Mouse (Mus musculus): ENCODE measurements at regions not wholly inside any gene's neighbourhood (a gene's known extent, or its start where the extent isn't known, plus 50 kb on each side); places are given as distances from the start of the nearest gene placed in this dataset.
A peak's percentile ranks its signal among the peaks of the same experiment; 100 is the strongest.
"Not testable (repeated sequence)": the region's sequence is repeated elsewhere in the genome, so short reads cannot be mapped to it uniquely, and the experiment has no call there.

- Histone ChIP-seq H3K4me2 (no peak overlapping the region), H3K9ac (no peak overlapping the region), H3K27ac (no peak overlapping the region), H3K4me3 (no peak overlapping the region), H3K9me3 (replicated peaks) (no peaks in the 10 kb centered on the region), H3K4me1 (no peaks in the 10 kb centered on the region), H3K36me3 (ENCODE audit: poor library complexity, severe bottlenecking) (no peaks in the 10 kb centered on the region), H3K27me3 (no peaks in the 10 kb centered on the region)
- 84% methylated on average over 7 of the region's 7 CpGs for WGBS
- ATAC-seq = no peak
Measured at GRCm38 (mm10) chr4:143055371-143055770, 157.4 kb downstream of the Prdm2 start.

GRCm38 (mm10) chr4:143053029-143053428 lies 159.8 kb downstream of the Prdm2 start:
- Histone ChIP-seq H3K27me3 (no peaks in the 10 kb centered on the region), H3K9ac (no peak overlapping the region), H3K9me3 (replicated peaks) (no peaks in the 10 kb centered on the region), H3K4me2 (no peak overlapping the region), H3K4me3 (no peak overlapping the region), H3K36me3 (ENCODE audit: poor library complexity, severe bottlenecking) (no peaks in the 10 kb centered on the region), H3K27ac (no peak overlapping the region), H3K4me1 (no peaks in the 10 kb centered on the region)
- WGBS = 67% methylated on average over 5 of the region's 5 CpGs
- no peak for ATAC-seq

GRCm38 (mm10) chr4:143051205-143051604 lies 161.6 kb downstream of the Prdm2 start:
- no peak overlapping the region for H3K4me2 ChIP-seq
- no peaks in the 10 kb centered on the region for H3K27me3 ChIP-seq
- H3K9me3 ChIP-seq (replicated peaks) = no peaks in the 10 kb centered on the region
- H3K27ac ChIP-seq = no peak overlapping the region
- no peak for ATAC-seq
- no peaks in the 10 kb centered on the region for H3K4me1 ChIP-seq
- WGBS = 84% methylated on average over 1 of the region's 1 CpGs
- H3K4me3 ChIP-seq = no peak overlapping the region
- no peaks in the 10 kb centered on the region for H3K36me3 ChIP-seq (ENCODE audit: poor library complexity, severe bottlenecking)
- no peak overlapping the region for H3K9ac ChIP-seq

- Histone ChIP-seq H3K4me1 (peaks cover 12% of the 10 kb centered on the region), H3K9ac (no peak overlapping the region), H3K27me3 (no peaks in the 10 kb centered on the region), H3K4me3 (no peak overlapping the region), H3K27ac (no peak overlapping the region), H3K36me3 (ENCODE audit: poor library complexity, severe bottlenecking) (no peaks in the 10 kb centered on the region), H3K9me3 (replicated peaks) (no peaks in the 10 kb centered on the region), H3K4me2 (no peak overlapping the region)
- WGBS = 54% methylated on average over 7 of the region's 7 CpGs
- ATAC-seq = no peak
Measured at GRCm38 (mm10) chr4:143045245-143045644, 167.6 kb downstream of the Prdm2 start.

- H3K4me2 ChIP-seq = no peak overlapping the region
- no peaks in the 10 kb centered on the region for H3K27me3 ChIP-seq
- no peak for ATAC-seq
- H3K4me1 ChIP-seq = peaks cover 12% of the 10 kb centered on the region
- 22% methylated on average over 6 of the region's 6 CpGs for WGBS
- no peak overlapping the region for H3K4me3 ChIP-seq
- no peaks in the 10 kb centered on the region for H3K36me3 ChIP-seq (ENCODE audit: poor library complexity, severe bottlenecking)
- no peaks in the 10 kb centered on the region for H3K9me3 ChIP-seq (replicated peaks)
- H3K27ac ChIP-seq = no peak overlapping the region
- no peak overlapping the region for H3K9ac ChIP-seq
Measured at GRCm38 (mm10) chr4:143042806-143043205, 170.0 kb downstream of the Prdm2 start.

GRCm38 (mm10) chr4:143038626-143039025 lies 174.2 kb downstream of the Prdm2 start:
- Histone ChIP-seq H3K9me3 (replicated peaks) (no peaks in the 10 kb centered on the region), H3K4me3 (no peak overlapping the region), H3K27ac (no peak overlapping the region), H3K27me3 (no peaks in the 10 kb centered on the region), H3K4me1 (peaks cover 15% of the 10 kb centered on the region), H3K36me3 (ENCODE audit: poor library complexity, severe bottlenecking) (no peaks in the 10 kb centered on the region), H3K4me2 (no peak overlapping the region), H3K9ac (no peak overlapping the region)
- no peak for ATAC-seq
- 89% methylated on average over 9 of the region's 9 CpGs for WGBS

GRCm38 (mm10) chr4:143036704-143037103 lies 176.1 kb downstream of the Prdm2 start:
- ATAC-seq = no peak
- Histone ChIP-seq H3K27ac (no peak overlapping the region), H3K4me3 (no peak overlapping the region), H3K9ac (no peak overlapping the region), H3K36me3 (ENCODE audit: poor library complexity, severe bottlenecking) (no peaks in the 10 kb centered on the region), H3K9me3 (replicated peaks) (no peaks in the 10 kb centered on the region), H3K4me2 (no peak overlapping the region), H3K27me3 (no peaks in the 10 kb centered on the region), H3K4me1 (0 out of 2 replicates have a peak, but pooled peaks cover 2% of the 10 kb centered on the region)
- 38% methylated on average over 4 of the region's 4 CpGs for WGBS

- H3K27ac ChIP-seq; H3K36me3 ChIP-seq (ENCODE audit: poor library complexity, severe bottlenecking); H3K4me3 ChIP-seq; H3K27me3 ChIP-seq; H3K4me1 ChIP-seq; H3K9me3 ChIP-seq (replicated peaks); H3K9ac ChIP-seq; ATAC-seq; H3K4me2 ChIP-seq: not testable (repeated sequence)
- 62% methylated on average over 2 of the region's 2 CpGs for WGBS
Measured at GRCm38 (mm10) chr4:143035089-143035488, 177.7 kb downstream of the Prdm2 start.

GRCm38 (mm10) chr4:143034324-143034723 lies 178.5 kb downstream of the Prdm2 start:
- ATAC-seq = not testable (repeated sequence)

GRCm38 (mm10) chr4:143029813-143030212 lies 183.0 kb downstream of the Prdm2 start:
- not testable (repeated sequence) for H3K27ac ChIP-seq; H3K4me1 ChIP-seq; ATAC-seq; H3K9me3 ChIP-seq (replicated peaks); H3K4me2 ChIP-seq; H3K36me3 ChIP-seq (ENCODE audit: poor library complexity, severe bottlenecking); H3K27me3 ChIP-seq; H3K4me3 ChIP-seq; H3K9ac ChIP-seq
- WGBS = 66% methylated on average over 4 of the region's 4 CpGs

More at GRCm38 (mm10) chr4:143034324-143034723, 178.5 kb downstream of the Prdm2 start:
- not testable (repeated sequence) for H3K9me3 ChIP-seq (replicated peaks); H3K9ac ChIP-seq; H3K4me3 ChIP-seq; H3K27ac ChIP-seq; H3K36me3 ChIP-seq (ENCODE audit: poor library complexity, severe bottlenecking); H3K4me1 ChIP-seq; H3K27me3 ChIP-seq; H3K4me2 ChIP-seq
- WGBS = 80% methylated on average over 2 of the region's 2 CpGs

GRCm38 (mm10) chr4:143027292-143027691 lies 185.5 kb downstream of the Prdm2 start:
- no peak overlapping the region for H3K9ac ChIP-seq
- no peak overlapping the region for H3K4me3 ChIP-seq
- 7% methylated on average over 5 of the region's 5 CpGs for WGBS
- H3K36me3 ChIP-seq (ENCODE audit: poor library complexity, severe bottlenecking) = no peaks in the 10 kb centered on the region
- H3K27me3 ChIP-seq = no peaks in the 10 kb centered on the region
- peak; percentile 71 for ATAC-seq
- no peaks in the 10 kb centered on the region for H3K4me1 ChIP-seq
- no peak overlapping the region for H3K27ac ChIP-seq
- no peak overlapping the region for H3K4me2 ChIP-seq
- H3K9me3 ChIP-seq (replicated peaks) = no peaks in the 10 kb centered on the region; the same call in 1 of the 2 replicates

GRCm38 (mm10) chr4:143021242-143021881 lies 191.4 kb downstream of the Prdm2 start:
- WGBS = 44% methylated on average over 10 of the region's 10 CpGs
- no peaks in the 10 kb centered on the region for H3K36me3 ChIP-seq (ENCODE audit: poor library complexity, severe bottlenecking)
- H3K27ac ChIP-seq = no peak overlapping the region
- H3K4me3 ChIP-seq = no peak overlapping the region
- peaks cover 5% of the 10 kb centered on the region; the same call in 1 of the 2 replicates for H3K27me3 ChIP-seq
- no peak overlapping the region for H3K9ac ChIP-seq
- no peaks in the 10 kb centered on the region for H3K9me3 ChIP-seq (replicated peaks)
- no peak overlapping the region for H3K4me2 ChIP-seq
- no peaks in the 10 kb centered on the region for H3K4me1 ChIP-seq
- ATAC-seq = peak; percentile 73

- H3K36me3 ChIP-seq (ENCODE audit: poor library complexity, severe bottlenecking) = no peaks in the 10 kb centered on the region
- no peaks in the 10 kb centered on the region for H3K4me1 ChIP-seq
- H3K9me3 ChIP-seq (replicated peaks) = no peaks in the 10 kb centered on the region
- peak; percentile 37; the same call in 1 of the 2 replicates for ATAC-seq
- H3K4me2 ChIP-seq = no peak overlapping the region
- peaks cover 5% of the 10 kb centered on the region; the same call in 1 of the 2 replicates for H3K27me3 ChIP-seq
- no peak overlapping the region for H3K4me3 ChIP-seq
- no peak overlapping the region for H3K27ac ChIP-seq
- H3K9ac ChIP-seq = no peak overlapping the region
- 81% methylated on average over 4 of the region's 4 CpGs for WGBS
Measured at GRCm38 (mm10) chr4:143020658-143021057, 192.1 kb downstream of the Prdm2 start.

All from forebrain, embryonic 13.5 days (tissue).